Mouse (Mus musculus): ENCODE data around the gene Slc9a6. TPM values are rescaled to one million over a fixed set of nuclear protein-coding genes. Genes with fewer than 3 reads are reported as not detected.

Gene Slc9a6
- total and polyA plus RNA-seq, 3 experiments, result 11.4 to 12.6 TPM; not detected in 1

GRCm38 (mm10) chrX:56597887-56598640, 11.5 kb upstream of the Slc9a6 start, which contains the start of gene Mmgt1:
Gene Mmgt1, minus strand, starts transcription at chrX:56598069.
- no peaks in the 10 kb centered on the region for H3K27me3 ChIP-seq (ENCODE audit: control insufficient read depth in 1 of 2, insufficient read depth in 2 of 2, low read length in 2 of 2)
- H3K4me3 ChIP-seq (ENCODE audit: control insufficient read depth in 1 of 2, insufficient read depth in 1 of 2, low read depth in 2 of 2, low read length in 2 of 2), result peak within 1 kb of the TSS; percentile 69 to 93
- TF ChIP-seq POLR2AphosphoS2 (IDR thresholded peaks at IDR 0.05; ENCODE audit: low read length), result peak; percentile 31; the same call in 1 of the 2 replicates
- peak; percentile 96 for TF ChIP-seq HCFC1 (IDR thresholded peaks at IDR 0.05; ENCODE audit: low read depth, low read length)
- no peak for TF ChIP-seq TCF12 (IDR thresholded peaks at IDR 0.05; ENCODE audit: low read depth, low read length)
- no peak for TF ChIP-seq RCOR1 (IDR thresholded peaks at IDR 0.05; ENCODE audit: low read depth, low read length)
- no peak for TF ChIP-seq EP300 (IDR thresholded peaks at IDR 0.05; ENCODE audit: low read depth in 1 of 2, low read length in 2 of 2)
- TF ChIP-seq ZC3H11A (IDR thresholded peaks at IDR 0.05; ENCODE audit: low read depth, low read length), result no peak
- no peak for TF ChIP-seq GABPA (IDR thresholded peaks at IDR 0.05; ENCODE audit: low read depth, low read length)
- TF ChIP-seq GATA1 (IDR thresholded peaks at IDR 0.05; ENCODE audit: low read depth, low read length), result no peak
- TF ChIP-seq MXI1 (IDR thresholded peaks at IDR 0.05; ENCODE audit: low read depth, low read length), result peak; percentile 71
- peak; percentile 81 for TF ChIP-seq SIN3A (IDR thresholded peaks at IDR 0.05; ENCODE audit: low read length)
- peak; percentile 37 for TF ChIP-seq NELFE (IDR thresholded peaks at IDR 0.05; ENCODE audit: low read depth, low read length)
- peak; percentile 56; the same call in 1 of the 2 replicates for TF ChIP-seq TBP (IDR thresholded peaks at IDR 0.05; ENCODE audit: low read depth, low read length)
- no peak for TF ChIP-seq CHD2 (IDR thresholded peaks at IDR 0.05; ENCODE audit: low read length)
- TF ChIP-seq CHD1 (IDR thresholded peaks at IDR 0.05; ENCODE audit: low read depth, low read length), result no peak
- TF ChIP-seq ETS1 (IDR thresholded peaks at IDR 0.05; ENCODE audit: low read depth, low read length), result peak; percentile 34; the same call in 1 of the 2 replicates
- TF ChIP-seq POLR2A (IDR thresholded peaks at IDR 0.05; ENCODE audit: control insufficient read depth in 1 of 2, insufficient read depth in 1 of 2, low read depth in 1 of 2, low read length in 2 of 2, poor library complexity in 1 of 2), result peak in 1 of 2 experiments; percentile 64; a peak in 2 of 4 replicates
- no peak for TF ChIP-seq BHLHE40 (IDR thresholded peaks at IDR 0.05; ENCODE audit: borderline replicate concordance, low read depth, low read length)
- peak; percentile 5; the same call in 1 of the 2 replicates for TF ChIP-seq MAX (IDR thresholded peaks at IDR 0.05; ENCODE audit: low read length)
- TF ChIP-seq CTCF (IDR thresholded peaks at IDR 0.05 in 2 of 3, conservative IDR thresholded peaks at IDR 0.05 in 1 of 3; ENCODE audit: control insufficient read depth in 1 of 3, insufficient read depth in 1 of 3, low read depth in 2 of 3, low read length in 3 of 3, poor library complexity in 1 of 3, severe bottlenecking in 1 of 3), result no peak
- TF ChIP-seq POLR2AphosphoS5 (IDR thresholded peaks at IDR 0.05; ENCODE audit: borderline replicate concordance, low read depth, low read length), result no peak
- no peak for TF ChIP-seq TAL1 (IDR thresholded peaks at IDR 0.05; ENCODE audit: low read length)
- TF ChIP-seq KAT2A (conservative IDR thresholded peaks at IDR 0.05; ENCODE audit: low read depth, low read length), result peak; percentile 77; the same call in 1 of the 2 replicates
- peak; percentile 98 for TF ChIP-seq ELF1 (IDR thresholded peaks at IDR 0.05; ENCODE audit: low read depth, low read length)
- TF ChIP-seq NRF1 (IDR thresholded peaks at IDR 0.05; ENCODE audit: insufficient read depth, low read depth, low read length, poor library complexity, severe bottlenecking), result peak; percentile 93
- peaks cover 15% of the 10 kb centered on the region for H3K79me2 ChIP-seq (ENCODE audit: control insufficient read depth, insufficient read depth, low read length, poor library complexity)
- peak within 1 kb of the TSS; percentile 89 for H3K9ac ChIP-seq (ENCODE audit: control insufficient read depth, low read depth, low read length, poor library complexity, severe bottlenecking)
- DNase-seq (ENCODE audit: low read depth, low spot score), result peak; percentile 95
- peaks cover 0 to 3% of the 10 kb centered on the region in 2 experiments; a peak in 1 of 4 replicates for H3K36me3 ChIP-seq (ENCODE audit: control insufficient read depth in 1 of 2, insufficient read depth in 2 of 2, low read length in 2 of 2)
- no peaks in the 10 kb centered on the region for H3K9me3 ChIP-seq (replicated peaks; ENCODE audit: insufficient read depth, low read length)
- H3K27ac ChIP-seq (ENCODE audit: control insufficient read depth, low read depth, low read length), result peak within 1 kb of the TSS; percentile 50
- H3K4me1 ChIP-seq (ENCODE audit: control insufficient read depth in 1 of 2, insufficient read depth in 2 of 2, low read length in 2 of 2), result peaks cover 0 to 5% of the 10 kb centered on the region in 2 experiments; a peak in 2 of 4 replicates
